Mouse (Mus musculus): ENCODE data around the gene Eral1. TPM values are rescaled to one million over a fixed set of nuclear protein-coding genes. Genes with fewer than 3 reads are reported as not detected.

The Eral1 gene
- total RNA-seq (2023): 15.6 and 17.2 TPM in 2 replicates

GRCm38 (mm10) chr11:78079961-78080921 is at the start of gene Eral1:
Eral1 (minus strand) TSS chr11:78080383.

DNA sequence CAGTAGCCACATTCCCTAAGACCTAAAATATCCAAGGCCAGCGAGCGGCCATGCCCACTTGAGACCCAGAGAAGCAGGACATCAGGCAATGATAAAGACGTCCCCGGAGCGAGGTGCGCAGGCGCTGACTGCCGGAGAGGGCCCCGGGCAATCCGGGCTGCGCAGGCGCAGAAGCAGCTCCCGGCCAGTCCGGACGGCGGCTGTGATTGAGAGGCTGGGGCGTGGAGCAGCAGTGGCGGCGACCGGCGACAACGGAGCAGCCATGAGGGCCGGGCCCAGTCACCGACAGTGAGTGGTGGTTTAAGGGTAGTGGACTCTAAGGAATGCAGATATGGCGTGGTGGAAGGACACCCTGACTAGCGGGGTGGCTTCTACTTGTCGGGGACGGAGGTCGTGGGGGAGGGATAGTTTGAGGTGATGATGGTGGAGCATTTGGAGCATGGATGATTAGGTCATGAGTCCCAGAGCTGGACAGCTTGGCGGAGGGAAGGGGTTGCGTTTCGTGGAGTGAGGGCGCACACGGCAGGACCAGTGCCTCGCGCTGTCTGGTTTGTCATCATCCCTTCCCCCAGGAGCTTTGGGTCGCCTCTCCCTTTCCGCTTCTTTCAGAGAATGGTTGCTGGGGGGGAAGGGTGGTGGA is 14.4 kb upstream of the Eral1 start, which contains the start of gene Fam222b:
Gene Fam222b (plus strand): TSS at position 157 of the 640 bp plus-strand sequence.

DNA sequence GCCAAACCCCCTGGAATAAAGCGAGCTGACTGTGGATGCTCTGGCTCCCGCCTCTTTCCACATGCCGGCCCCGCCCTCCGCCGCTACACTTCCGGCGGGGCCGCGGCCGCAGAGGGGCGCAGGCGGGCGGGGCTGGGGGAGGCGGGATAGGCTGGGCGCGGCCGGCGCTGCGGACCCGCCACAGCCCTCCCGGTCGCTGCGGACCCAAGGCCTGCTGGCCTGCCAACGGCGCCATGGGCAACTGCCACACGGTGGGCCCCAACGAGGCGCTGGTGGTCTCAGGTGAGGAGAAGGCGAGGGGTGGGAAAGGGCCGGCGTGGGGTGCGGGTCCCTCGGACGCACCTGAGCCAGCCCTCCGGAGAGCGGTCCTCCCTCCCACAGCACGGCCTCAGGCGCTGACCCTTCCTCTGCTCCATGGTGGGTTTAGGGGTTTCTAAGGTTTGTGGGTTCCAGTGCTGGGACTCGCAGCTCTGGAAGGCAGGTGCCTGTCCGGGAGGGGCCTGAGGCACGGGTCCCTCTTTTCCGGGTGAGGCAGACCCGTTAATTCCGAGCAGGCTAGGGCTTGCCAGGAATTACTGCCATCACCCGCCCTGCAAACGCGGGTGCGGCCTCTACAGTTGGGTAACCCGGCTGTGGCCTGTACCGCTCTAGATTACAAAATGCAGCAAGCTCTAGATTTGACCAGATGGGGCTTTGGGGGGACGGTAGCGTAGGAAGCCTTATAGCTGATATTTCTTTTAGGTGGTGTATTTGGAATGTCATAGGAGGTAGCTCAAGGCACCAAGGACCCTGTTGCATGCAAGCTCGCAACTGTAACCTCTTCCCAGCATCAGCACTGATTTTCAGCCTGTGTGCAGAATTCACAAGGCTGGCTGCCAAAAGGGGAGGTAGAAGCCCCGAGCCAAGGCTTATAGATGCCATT is 42.1 kb downstream of the Eral1 start, which contains the start of gene Flot2:
Gene Flot2 (plus strand): TSS at position 101 of the 922 bp plus-strand sequence.

GRCm38 (mm10) chr11:78031947-78032808 is 48.0 kb downstream of the Eral1 start, which contains the start of gene Dhrs13:
Dhrs13 (plus strand) TSS chr11:78032280.

Other genes starting within 250 kb of the Eral1 start
- gene Pipox, start 186.3 kb downstream of the Eral1 start, total RNA-seq (2023): not detected in 2 replicates
- gene Sez6, start 149.6 kb downstream of the Eral1 start, total RNA-seq (2023): not detected in 2 replicates
- gene Phf12, start 97.6 kb downstream of the Eral1 start, total RNA-seq (2023): 85.8 and 87.4 TPM in 2 replicates
- gene Dhrs13, start 48.1 kb downstream of the Eral1 start, total RNA-seq (2023): 2.1 and 3.3 TPM in 2 replicates
- gene Flot2, start 42.5 kb downstream of the Eral1 start, total RNA-seq (2023): 144 and 162 TPM in 2 replicates
- gene Fam222b, start 14.3 kb upstream of the Eral1 start, total RNA-seq (2023): 48.2 and 54.2 TPM in 2 replicates
- 2.9 and 3.7 TPM in 2 replicates for gene Traf4, start 85.2 kb upstream of the Eral1 start, total RNA-seq (2023)
- 3.6 and 3.9 TPM in 2 replicates for gene Nek8, start 96.3 kb upstream of the Eral1 start, total RNA-seq (2023)
- 6.2 and 12.3 TPM in 2 replicates for gene Tlcd1, start 96.3 kb upstream of the Eral1 start, total RNA-seq (2023)
- gene Rpl23a, start 103.2 kb upstream of the Eral1 start, total RNA-seq (2023): 588 and 767 TPM in 2 replicates
- 0.93 and 9.1 TPM in 2 replicates for gene Rab34, start 108.0 kb upstream of the Eral1 start, total RNA-seq (2023)
- 0.66 and 2.1 TPM in 2 replicates for gene Proca1, start 113.0 kb upstream of the Eral1 start, total RNA-seq (2023)
- gene Sdf2, start 165.4 kb upstream of the Eral1 start, total RNA-seq (2023): 41.3 and 43.1 TPM in 2 replicates
- gene Supt6, start 165.6 kb upstream of the Eral1 start, total RNA-seq (2023): 55.6 and 76.7 TPM in 2 replicates
- gene 2610507B11Rik, start 181.4 kb upstream of the Eral1 start, total RNA-seq (2023): 45.5 and 59.1 TPM in 2 replicates
- gene BC030499, start 210.5 kb upstream of the Eral1 start, total RNA-seq (2023): not detected in 2 replicates
- 61.2 and 103 TPM in 2 replicates for gene Spag5, start 221.1 kb upstream of the Eral1 start, total RNA-seq (2023)
- 2.1 and 2.5 TPM in 2 replicates for gene Aldoc, start 242.6 kb upstream of the Eral1 start, total RNA-seq (2023)
- gene Pigs, start 248.0 kb upstream of the Eral1 start, total RNA-seq (2023): 34.3 and 40.8 TPM in 2 replicates

All from neutrophil, adult 65 days (primary cell).